Mouse (Mus musculus) forebrain, postnatal 0 days (tissue): ENCODE data around the gene Nrp1. TPM values are rescaled to one million over a fixed set of nuclear protein-coding genes. Genes with fewer than 3 reads are reported as not detected.

Source experiments
- ATAC-seq: fragments of 200-750 bp; cut with Nextera tagmentation; 2 replicates; pipeline ENCODE4 v1.8.0; 2017; ENCODE audit warnings: mild to moderate bottlenecking, moderate library complexity
- DNase-seq: peaks from one replicate; pipeline ENCODE4 v3.0.0-alpha.2; 2015
- H3K27ac ChIP-seq: fragments of 300-500 bp; sonication (generic); 2 replicates; pipeline ENCODE4 v1.5.1; 2014; ENCODE audit warnings: low read depth, mild to moderate bottlenecking, antibody characterized with exemption, low read length, moderate library complexity, mixed read lengths
- H3K27me3 ChIP-seq: fragments of 300-500 bp; sonication (generic); 2 replicates; pipeline ENCODE4 v1.6.1; 2014; ENCODE audit warnings: mild to moderate bottlenecking, low read length, mixed read lengths; ENCODE audit not compliant: insufficient read depth
- H3K36me3 ChIP-seq: fragments of 300-500 bp; sonication (generic); 2 replicates; pipeline ENCODE4 v1.6.1; 2014; ENCODE audit warnings: mild to moderate bottlenecking, moderate library complexity; ENCODE audit not compliant: insufficient read depth
- H3K4me1 ChIP-seq: fragments of 300-500 bp; sonication (generic); 2 replicates; pipeline ENCODE4 v1.6.1; 2014; ENCODE audit warnings: antibody characterized with exemption; ENCODE audit not compliant: insufficient read depth
- H3K4me2 ChIP-seq: fragments of 300-500 bp; sonication (generic); 2 replicates; pipeline ENCODE4 v1.6.1; 2014; ENCODE audit warnings: low read depth, mild to moderate bottlenecking, moderate library complexity
- H3K4me3 ChIP-seq: fragments of 300-500 bp; sonication (generic); 2 replicates; pipeline ENCODE4 v1.5.1; 2014; ENCODE audit warnings: low read depth, low read length, mixed read lengths
- H3K9ac ChIP-seq: fragments of 300-500 bp; sonication (generic); 2 replicates; pipeline ENCODE4 v1.6.1; 2014; ENCODE audit warnings: mild to moderate bottlenecking
- H3K9me3 ChIP-seq: fragments of 300-500 bp; sonication (generic); 2 replicates; pipeline ENCODE4 v1.6.1; 2016; ENCODE audit warnings: low read length
- CTCF ChIP-seq: sonication (generic); IDR thresholded peaks from 2 replicates; pipeline ENCODE4 v1.5.1; 2016; ENCODE audit warnings: antibody characterized with exemption, control low read depth, low read depth
- WGBS: fragments of 180-500 bp; shearing (Covaris S2); extraction: QIAGEN DNeasy Blood & Tissue Kit; methylation state at CpG from one replicate; pipeline ENCODE4 v1.1.7; 2014; 5-methylcytosine and 5-hydroxymethylcytosine counted together
- polyA plus RNA-seq: library from polyadenylated mRNA; unstranded; fragments of >200 nt; fragmentation: Nextera tagmentation; extraction: Ambion mirVana; gene quantifications from 2 replicates; pipeline ENCODE4 v1.2.1, GENCODE M21; 2015
- total RNA-seq: library from RNA; depleted of rRNA; stranded (reverse); fragments of >200 nt; gene quantifications from 2 replicates; pipeline ENCODE4 v1.2.3, GENCODE M21; 2014

Nrp1 gene
- total and polyA plus RNA-seq, 2 experiments from 2014 or later, result 87.1 to 93.3 TPM

DNA sequence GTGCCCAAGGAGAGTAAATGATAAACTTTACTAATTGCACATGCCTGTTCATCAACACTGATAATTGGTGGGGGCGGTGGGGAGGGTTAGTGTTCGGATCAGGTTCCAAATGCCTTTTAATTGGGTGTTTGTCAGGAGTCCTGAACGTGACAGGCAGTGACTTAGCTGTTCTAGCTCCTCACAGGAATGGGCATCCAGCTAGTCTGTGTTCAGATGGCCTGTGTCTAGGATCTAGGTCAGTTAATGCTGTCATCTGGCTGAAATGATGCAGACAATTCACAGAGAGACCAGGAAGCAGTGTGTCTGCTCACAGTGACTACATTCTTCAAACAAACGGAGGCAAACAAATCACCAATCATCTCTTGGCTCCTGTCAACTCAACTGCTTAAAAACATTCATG lies 12.1 kb downstream of the Nrp1 start:
- Histone ChIP-seq H3K4me2 (no peak overlapping the region), H3K27ac (no peak overlapping the region), H3K4me1 (no peaks in the 10 kb centered on the region), H3K27me3 (no peaks in the 10 kb centered on the region), H3K36me3 (no peaks in the 10 kb centered on the region), H3K9me3 (no peaks in the 10 kb centered on the region), H3K4me3 (no peak overlapping the region), H3K9ac (no peak overlapping the region)
- DNase-seq (no peak), ATAC-seq (no peak)
- WGBS, result 51% methylated on average over 4 of the region's 4 CpGs
- no peak for TF ChIP-seq CTCF

DNA sequence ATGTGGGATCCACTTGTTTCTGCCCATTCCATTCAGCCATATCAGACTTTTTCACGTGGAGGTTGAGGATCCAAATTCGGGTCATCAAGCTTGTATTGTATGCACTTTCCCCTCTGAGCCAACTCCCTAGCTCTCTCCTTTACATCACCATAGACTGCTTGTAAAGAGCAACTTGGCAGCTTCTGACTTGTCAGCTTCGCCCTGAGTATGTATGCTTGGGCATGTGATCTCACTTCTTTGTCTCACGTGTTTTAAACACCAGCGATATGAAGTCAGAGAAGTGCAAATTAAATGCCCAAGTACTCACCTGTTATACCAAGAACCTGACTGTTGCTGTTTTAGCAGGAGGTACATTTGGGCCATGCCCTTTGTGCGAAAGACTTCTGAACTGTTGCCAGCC lies 12.6 kb downstream of the Nrp1 start:
- H3K9me3 ChIP-seq, result no peaks in the 10 kb centered on the region
- no peak overlapping the region for H3K4me3 ChIP-seq
- no peak overlapping the region for H3K4me2 ChIP-seq
- ATAC-seq, result no peak
- DNase-seq, result no peak
- no peaks in the 10 kb centered on the region for H3K36me3 ChIP-seq
- H3K9ac ChIP-seq, result no peak overlapping the region
- no peak overlapping the region for H3K27ac ChIP-seq
- no peak for TF ChIP-seq CTCF
- H3K27me3 ChIP-seq, result no peaks in the 10 kb centered on the region
- no peaks in the 10 kb centered on the region for H3K4me1 ChIP-seq
- WGBS, result 54% methylated on average over 6 of the region's 6 CpGs

DNA sequence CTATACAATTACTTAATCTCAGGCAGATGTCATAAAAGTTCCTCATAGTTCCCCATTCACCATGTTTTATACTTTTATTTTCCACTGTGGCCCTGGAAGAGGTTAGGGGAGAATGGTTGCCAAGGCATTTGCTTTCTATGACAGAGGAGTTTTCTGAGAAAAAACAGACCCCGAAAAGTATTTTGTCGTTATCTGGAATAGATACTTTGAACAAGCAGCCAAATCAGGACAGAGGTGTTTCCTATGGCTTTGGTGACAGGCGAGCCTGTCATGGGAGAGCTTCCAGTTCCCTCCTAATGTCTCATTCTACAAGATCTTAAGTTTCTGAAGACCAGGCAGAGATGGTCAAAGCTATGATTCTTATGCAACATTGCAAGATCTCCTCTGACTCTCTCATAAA lies 13.4 kb downstream of the Nrp1 start:
- no peak for TF ChIP-seq CTCF
- Histone ChIP-seq H3K9ac (no peak overlapping the region), H3K4me3 (no peak overlapping the region), H3K27ac (no peak overlapping the region), H3K4me2 (no peak overlapping the region), H3K27me3 (no peaks in the 10 kb centered on the region), H3K9me3 (no peaks in the 10 kb centered on the region), H3K4me1 (no peaks in the 10 kb centered on the region), H3K36me3 (no peaks in the 10 kb centered on the region)
- no peak for DNase-seq
- WGBS, result 78% methylated on average over 3 of the region's 3 CpGs
- ATAC-seq, result no peak

DNA sequence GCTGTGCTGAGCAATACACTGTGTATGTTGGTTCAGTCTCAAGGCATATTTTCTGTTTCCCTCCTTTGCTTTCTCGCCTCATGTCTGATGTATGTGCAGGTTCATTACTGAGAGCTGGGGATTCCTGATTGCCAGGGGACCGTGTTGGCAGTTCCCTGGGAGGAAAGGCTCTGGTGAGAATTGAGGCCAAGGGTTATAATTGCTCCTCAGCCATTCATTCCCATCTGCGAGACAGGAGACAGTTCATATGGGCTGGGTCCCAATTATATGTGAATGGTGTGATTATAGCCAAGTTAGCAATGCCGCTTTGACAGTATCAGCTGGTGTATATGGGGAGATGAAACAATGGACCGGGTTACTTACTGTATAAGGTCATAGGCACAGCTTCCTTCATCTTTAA lies 14.3 kb downstream of the Nrp1 start:
- H3K27me3 ChIP-seq, result no peaks in the 10 kb centered on the region
- H3K9me3 ChIP-seq, result no peaks in the 10 kb centered on the region
- H3K9ac ChIP-seq, result no peak overlapping the region
- no peaks in the 10 kb centered on the region for H3K4me1 ChIP-seq
- WGBS, result 42% methylated on average over 5 of the region's 5 CpGs
- ATAC-seq, result peak; percentile 58
- no peak for DNase-seq
- no peaks in the 10 kb centered on the region for H3K36me3 ChIP-seq
- H3K4me2 ChIP-seq, result no peak overlapping the region
- no peak overlapping the region for H3K4me3 ChIP-seq
- no peak for TF ChIP-seq CTCF
- no peak overlapping the region for H3K27ac ChIP-seq

DNA sequence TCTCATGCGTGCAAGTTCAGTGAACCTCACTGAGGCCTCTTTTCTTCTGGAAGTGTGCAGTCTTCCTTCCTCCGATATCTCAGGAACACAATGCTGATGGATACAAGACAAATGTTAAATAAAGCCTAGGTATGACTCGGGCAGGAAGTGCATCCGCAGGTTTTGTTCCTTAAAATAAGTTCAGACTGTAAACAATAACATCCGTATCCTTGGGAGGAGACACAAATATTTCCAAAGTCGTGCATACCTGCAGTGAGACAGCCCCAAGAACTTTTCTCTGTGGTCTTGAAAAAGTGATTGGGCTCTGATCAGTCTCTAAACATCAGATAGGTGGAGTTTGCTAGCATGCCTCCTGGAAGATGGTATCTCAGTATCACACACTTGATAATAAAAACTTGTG lies 15.0 kb downstream of the Nrp1 start:
- H3K36me3 ChIP-seq, result no peaks in the 10 kb centered on the region
- no peak for ATAC-seq

DNA sequence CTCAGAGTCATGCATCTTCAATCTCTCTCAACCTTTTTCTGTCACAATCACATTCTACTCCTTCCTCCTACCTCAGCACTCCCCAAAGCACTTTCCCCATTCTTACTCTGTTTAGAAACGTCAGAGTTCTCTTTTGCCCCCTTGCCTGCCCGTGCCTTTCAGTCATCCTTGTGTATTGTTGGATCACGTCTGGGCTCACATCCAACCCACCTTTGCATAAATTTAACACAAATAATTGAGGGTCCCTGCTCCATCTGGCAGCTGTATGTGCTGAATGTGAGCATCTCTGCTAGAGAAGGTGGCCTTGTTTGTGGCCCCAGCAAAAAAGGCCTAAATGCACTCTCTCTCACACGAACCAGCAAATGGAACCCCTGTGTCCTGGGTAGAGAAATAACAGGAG lies 16.9 kb downstream of the Nrp1 start:
- Histone ChIP-seq H3K27me3 (no peaks in the 10 kb centered on the region), H3K36me3 (no peaks in the 10 kb centered on the region), H3K4me1 (no peaks in the 10 kb centered on the region), H3K27ac (no peak overlapping the region), H3K9ac (no peak overlapping the region), H3K9me3 (no peaks in the 10 kb centered on the region), H3K4me2 (no peak overlapping the region), H3K4me3 (no peak overlapping the region)
- WGBS, result 21% methylated on average over 4 of the region's 4 CpGs
- DNase-seq (no peak), ATAC-seq (no peak)
- TF ChIP-seq CTCF, result no peak

More for the DNA sequence above, 15.0 kb downstream of the Nrp1 start:
- no peak for TF ChIP-seq CTCF
- Histone ChIP-seq H3K9me3 (no peaks in the 10 kb centered on the region), H3K9ac (no peak overlapping the region), H3K4me2 (no peak overlapping the region), H3K4me3 (no peak overlapping the region), H3K4me1 (no peaks in the 10 kb centered on the region), H3K27me3 (no peaks in the 10 kb centered on the region), H3K27ac (no peak overlapping the region)
- WGBS, result 91% methylated on average over 6 of the region's 6 CpGs
- no peak for DNase-seq

DNA sequence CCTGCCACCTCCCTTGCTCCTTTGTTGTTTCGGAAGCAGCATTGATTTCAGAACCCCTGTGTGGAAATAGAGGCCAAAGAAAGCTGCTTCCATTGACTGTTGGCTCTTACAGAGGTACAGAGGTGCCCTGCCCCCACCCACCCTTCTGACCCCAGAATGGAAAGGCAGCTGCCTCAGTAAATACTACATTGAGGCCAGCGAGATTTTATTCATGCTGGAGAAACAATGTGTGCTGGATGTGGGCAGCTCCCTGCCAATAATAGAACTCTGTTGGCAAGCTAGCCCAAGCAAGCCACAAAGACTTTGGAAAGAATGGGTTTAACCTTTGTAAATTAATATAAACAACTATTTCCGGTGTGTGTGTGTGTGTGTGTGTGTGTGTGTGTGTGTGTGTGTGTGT lies 24.8 kb downstream of the Nrp1 start:
- DNase-seq (no peak), ATAC-seq (peak; percentile 29; the same call in 1 of the 2 replicates)
- 15% methylated on average over 3 of the region's 3 CpGs for WGBS
- Histone ChIP-seq H3K4me1 (0 out of 2 replicates have a peak, but pooled peaks cover 4% of the 10 kb centered on the region), H3K9ac (no peak overlapping the region), H3K27ac (no peak overlapping the region), H3K36me3 (no peaks in the 10 kb centered on the region), H3K9me3 (no peaks in the 10 kb centered on the region), H3K27me3 (no peaks in the 10 kb centered on the region), H3K4me3 (no peak overlapping the region), H3K4me2 (no peak overlapping the region)
- no peak for TF ChIP-seq CTCF

DNA sequence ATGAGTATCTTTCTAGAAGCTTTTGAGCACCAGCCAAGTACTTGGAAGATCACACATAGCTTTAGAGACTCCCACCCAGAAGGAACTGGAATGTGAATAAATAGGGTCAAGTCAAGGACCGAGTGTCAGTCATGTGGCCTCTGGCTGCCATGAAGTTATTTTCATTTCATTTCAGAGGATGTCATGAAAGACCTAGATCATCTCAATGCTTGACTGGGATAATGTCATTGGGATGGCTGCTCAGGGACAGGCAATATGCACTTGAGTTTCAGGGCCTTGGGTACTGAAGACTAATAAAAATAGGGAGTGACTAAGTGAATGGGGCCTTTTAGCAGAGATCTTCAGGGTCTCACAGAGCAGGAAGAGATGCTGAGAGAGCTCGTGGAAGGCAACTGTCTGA lies 26.0 kb downstream of the Nrp1 start:
- H3K9ac ChIP-seq, result no peak overlapping the region

More for the DNA sequence above, 26.0 kb downstream of the Nrp1 start:
- H3K4me1 ChIP-seq, result 0 out of 2 replicates have a peak, but pooled peaks cover 4% of the 10 kb centered on the region
- H3K9me3 ChIP-seq, result no peaks in the 10 kb centered on the region
- H3K27me3 ChIP-seq, result no peaks in the 10 kb centered on the region
- H3K27ac ChIP-seq, result no peak overlapping the region
- H3K36me3 ChIP-seq, result no peaks in the 10 kb centered on the region
- H3K4me3 ChIP-seq, result no peak overlapping the region
- no peak for ATAC-seq
- WGBS, result 62% methylated on average over 2 of the region's 2 CpGs
- no peak for TF ChIP-seq CTCF
- H3K4me2 ChIP-seq, result no peak overlapping the region
- DNase-seq, result no peak
